Mouse (Mus musculus): Measurements from ENCODE around the gene Nsfl1c.

DNA sequence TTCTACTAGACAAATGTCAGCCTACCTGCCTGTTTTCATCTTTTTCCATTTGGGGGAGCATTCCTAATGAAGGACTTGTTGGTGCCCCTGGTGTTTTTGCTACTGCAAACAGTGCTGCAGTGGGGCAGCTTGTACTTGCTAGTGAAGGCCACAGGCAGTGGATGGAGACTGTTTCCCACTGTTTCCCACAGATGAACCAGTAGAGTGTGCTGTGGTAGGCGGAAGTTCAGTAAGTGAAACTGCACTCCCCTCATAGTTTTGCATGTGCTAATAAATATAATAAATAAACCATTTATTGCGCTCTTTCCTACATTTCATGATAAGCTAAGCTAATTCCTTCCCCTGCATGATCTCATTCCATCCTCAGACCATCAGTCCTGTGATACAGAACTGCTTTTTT is 25.0 kb downstream of the Nsfl1c start:
- TF ChIP-seq CTCF (IDR thresholded peaks at IDR 0.05; ENCODE audit: borderline replicate concordance, extremely low read depth, insufficient read depth, insufficient read length), result no peak
- TF ChIP-seq POLR2A (IDR thresholded peaks at IDR 0.05; ENCODE audit: borderline replicate concordance, extremely low read depth, insufficient read depth, insufficient read length, poor library complexity, severe bottlenecking), result no peak

All from brain, embryonic 14.5 days (tissue).